In genomic region chr6:129558946-129559640, GRCm38 (mm10) we compare ENCODE assay signal across 8 mouse cellular contexts. TPM values are rescaled to one million over a fixed set of nuclear protein-coding genes. Genes with fewer than 3 reads are reported as not detected.
DNase-seq lines count a peak whose midpoint lies in the region; ATAC-seq and TF ChIP-seq lines count a peak whose summit lies in the region.

No protein-coding gene starts in this region.

- no peak overlapping the region for H3K27ac ChIP-seq in intestine, embryonic 15.5 days
- H3K27ac ChIP-seq in limb, embryonic 14.5 days (replicated peaks; ENCODE audit: low read depth, low read length) = no peak overlapping the region
- H3K27ac ChIP-seq in midbrain, embryonic 15.5 days = no peak overlapping the region

- ATAC-seq in intestine, embryonic 15.5 days = peak; percentile 91
- ATAC-seq in limb, embryonic 14.5 days (ENCODE audit: low FRiP score, low read depth) = peak; percentile 60; the same call in 1 of the 2 replicates
- ATAC-seq in midbrain, embryonic 15.5 days (replicated peaks) = peak; percentile 91

- no peak overlapping the region for H3K4me2 ChIP-seq in intestine, embryonic 15.5 days (replicated peaks)
- H3K4me2 ChIP-seq in limb, embryonic 14.5 days (replicated peaks; ENCODE audit: low read depth, low read length, severe bottlenecking) = no peak overlapping the region
- no peak overlapping the region for H3K4me2 ChIP-seq in midbrain, embryonic 15.5 days

- H3K9ac ChIP-seq in intestine, embryonic 15.5 days = no peak overlapping the region
- H3K9ac ChIP-seq in limb, embryonic 14.5 days (ENCODE audit: low read depth, low read length, severe bottlenecking) = no peak overlapping the region
- no peak overlapping the region for H3K9ac ChIP-seq in midbrain, embryonic 15.5 days

- 19% methylated on average over 12 of the region's 12 CpGs for WGBS in intestine, embryonic 15.5 days
- 19% methylated on average over 12 of the region's 12 CpGs for WGBS in limb, embryonic 14.5 days
- 18% methylated on average over 12 of the region's 12 CpGs for WGBS in midbrain, embryonic 15.5 days

- TF ChIP-seq POLR2A in limb, embryonic 14.5 days (IDR thresholded peaks at IDR 0.05; ENCODE audit: borderline replicate concordance, extremely low read depth, insufficient read depth, insufficient read length) = no peak

- no peaks in the 10 kb centered on the region for H3K36me3 ChIP-seq in intestine, embryonic 15.5 days
- no peaks in the 10 kb centered on the region for H3K36me3 ChIP-seq in limb, embryonic 14.5 days (ENCODE audit: control insufficient read depth, insufficient read depth, low read length)
- H3K36me3 ChIP-seq in midbrain, embryonic 15.5 days (replicated peaks) = no peaks in the 10 kb centered on the region

- H3K9me3 ChIP-seq in intestine, embryonic 15.5 days = no peaks in the 10 kb centered on the region
- no peaks in the 10 kb centered on the region for H3K9me3 ChIP-seq in limb, embryonic 14.5 days (ENCODE audit: control insufficient read depth, low read length)
- H3K9me3 ChIP-seq in midbrain, embryonic 15.5 days = no peaks in the 10 kb centered on the region

- peak; percentile 25 to 55 for DNase-seq in urinary bladder, adult 18-20 months (ENCODE audit: low spot score in 2 of 2)
- no peak for DNase-seq in urinary bladder, postnatal 10 days (ENCODE audit: low spot score)
- DNase-seq in cerebellum, postnatal 4 days (ENCODE audit: low spot score in 2 of 2) = peak; percentile 55 to 76
- peak; percentile 59 for DNase-seq in gastrocnemius, postnatal 10 days
- peak; percentile 53 for DNase-seq in limb, embryonic 14.5 days (ENCODE audit: low spot score)
- DNase-seq in spleen, postnatal 36 days (ENCODE audit: low spot score in 2 of 2) = peak; percentile 33 to 53

- no peaks in the 10 kb centered on the region for H3K4me1 ChIP-seq in intestine, embryonic 15.5 days (replicated peaks)
- H3K4me1 ChIP-seq in limb, embryonic 14.5 days (ENCODE audit: control insufficient read depth, insufficient read depth, low read length) = no peaks in the 10 kb centered on the region
- peaks cover 3% of the 10 kb centered on the region; the same call in 1 of the 2 replicates for H3K4me1 ChIP-seq in midbrain, embryonic 15.5 days

- H3K4me3 ChIP-seq in intestine, embryonic 15.5 days (replicated peaks) = no peak overlapping the region
- no peak overlapping the region for H3K4me3 ChIP-seq in limb, embryonic 14.5 days (replicated peaks; ENCODE audit: low read length)
- H3K4me3 ChIP-seq in midbrain, embryonic 15.5 days = no peak overlapping the region

- H3K27me3 ChIP-seq in intestine, embryonic 15.5 days (replicated peaks) = no peaks in the 10 kb centered on the region
- no peaks in the 10 kb centered on the region for H3K27me3 ChIP-seq in limb, embryonic 14.5 days (ENCODE audit: control insufficient read depth, insufficient read depth, low read length)
- H3K27me3 ChIP-seq in midbrain, embryonic 15.5 days (replicated peaks) = no peaks in the 10 kb centered on the region

RNA-seq across cellular contexts. Expression of gene Klre1, which starts 18.6 kb away (rescaled TPM):
- not detected for total RNA-seq in gastrocnemius, postnatal 10 days (2021)
- polyA plus RNA-seq in intestine, embryonic 15.5 days (2015; fragmentation: Nextera tagmentation; extraction: Ambion mirVana) = not detected in 2 replicates
- 0.03 and 0.05 TPM in 2 replicates for polyA plus RNA-seq in limb, embryonic 14.5 days (2012; rRNA removed)
- not detected in 2 replicates for polyA plus RNA-seq in limb, embryonic 14.5 days (2014; fragmentation: Nextera tagmentation; extraction: Ambion mirVana)
- not detected in 2 replicates for polyA plus RNA-seq in midbrain, embryonic 15.5 days (2015; fragmentation: Nextera tagmentation; extraction: Ambion mirVana)

RNA-seq across cellular contexts. Expression of gene Gabarapl1, which starts 26.1 kb away (rescaled TPM):
- total RNA-seq in gastrocnemius, postnatal 10 days (2021) = 10 to 100 TPM; 30.3 to 32.8 TPM
- polyA plus RNA-seq in intestine, embryonic 15.5 days (2015; fragmentation: Nextera tagmentation; extraction: Ambion mirVana) = 38.5 and 43.7 TPM in 2 replicates
- 45.0 and 46.6 TPM in 2 replicates for polyA plus RNA-seq in limb, embryonic 14.5 days (2012; rRNA removed)
- 15.9 and 18.0 TPM in 2 replicates for polyA plus RNA-seq in limb, embryonic 14.5 days (2014; fragmentation: Nextera tagmentation; extraction: Ambion mirVana)
- polyA plus RNA-seq in midbrain, embryonic 15.5 days (2015; fragmentation: Nextera tagmentation; extraction: Ambion mirVana) = 201 TPM in 2 replicates

RNA-seq across cellular contexts. Expression of gene Klrd1, which starts 32.5 kb away (rescaled TPM):
- total RNA-seq in gastrocnemius, postnatal 10 days (2021) = not detected
- 1.3 and 1.8 TPM in 2 replicates for polyA plus RNA-seq in intestine, embryonic 15.5 days (2015; fragmentation: Nextera tagmentation; extraction: Ambion mirVana)
- polyA plus RNA-seq in limb, embryonic 14.5 days (2012; rRNA removed) = 0.19 and 0.24 TPM in 2 replicates
- 0.28 TPM in 1 of 2 replicates, not detected in the other for polyA plus RNA-seq in limb, embryonic 14.5 days (2014; fragmentation: Nextera tagmentation; extraction: Ambion mirVana)
- polyA plus RNA-seq in midbrain, embryonic 15.5 days (2015; fragmentation: Nextera tagmentation; extraction: Ambion mirVana) = not detected in 2 replicates

RNA-seq across cellular contexts. Expression of gene Tmem52b, which starts 46.7 kb away (rescaled TPM):
- total RNA-seq in gastrocnemius, postnatal 10 days (2021) = not detected
- 0.09 TPM in 1 of 2 replicates, not detected in the other for polyA plus RNA-seq in intestine, embryonic 15.5 days (2015; fragmentation: Nextera tagmentation; extraction: Ambion mirVana)
- not detected in 2 replicates for polyA plus RNA-seq in limb, embryonic 14.5 days (2012; rRNA removed)
- polyA plus RNA-seq in limb, embryonic 14.5 days (2014; fragmentation: Nextera tagmentation; extraction: Ambion mirVana) = not detected in 2 replicates
- polyA plus RNA-seq in midbrain, embryonic 15.5 days (2015; fragmentation: Nextera tagmentation; extraction: Ambion mirVana) = 0.32 TPM in 1 of 2 replicates, not detected in the other

RNA-seq across cellular contexts. Expression of gene Olr1, which starts 52.1 kb away (rescaled TPM):
- total RNA-seq in gastrocnemius, postnatal 10 days (2021) = under 1 TPM in 1 of 2 experiments, not detected in 1; 0.11 TPM
- 0.04 and 0.13 TPM in 2 replicates for polyA plus RNA-seq in intestine, embryonic 15.5 days (2015; fragmentation: Nextera tagmentation; extraction: Ambion mirVana)
- polyA plus RNA-seq in limb, embryonic 14.5 days (2012; rRNA removed) = 0.04 and 0.10 TPM in 2 replicates
- polyA plus RNA-seq in limb, embryonic 14.5 days (2014; fragmentation: Nextera tagmentation; extraction: Ambion mirVana) = not detected in 2 replicates
- polyA plus RNA-seq in midbrain, embryonic 15.5 days (2015; fragmentation: Nextera tagmentation; extraction: Ambion mirVana) = not detected in 2 replicates
